17 mouse cellular contexts compared by ENCODE assay signal in the genomic region with DNA sequence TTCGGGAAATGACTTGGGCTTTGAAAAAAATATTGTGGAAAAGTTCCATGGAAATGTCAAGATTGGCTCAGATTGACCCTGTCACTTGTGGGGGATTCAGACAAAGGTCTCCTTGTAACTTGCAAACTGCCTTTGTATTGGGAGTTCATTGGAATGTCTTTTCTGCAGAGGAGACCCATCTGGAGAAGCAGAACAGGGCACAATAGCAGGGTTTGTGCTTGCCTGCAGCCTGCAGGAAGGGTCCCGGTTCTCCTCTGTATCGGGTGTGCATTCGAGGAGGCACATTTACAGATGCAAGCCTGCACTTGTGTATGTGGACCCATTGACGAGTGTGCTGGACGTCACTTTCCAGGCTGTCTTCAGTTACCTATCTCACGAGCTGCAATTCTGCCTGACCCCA. TPM values are rescaled to one million over a fixed set of nuclear protein-coding genes. Genes with fewer than 3 reads are reported as not detected.
DNase-seq lines count a peak whose midpoint lies in the region; ATAC-seq lines count a peak whose summit lies in the region.
"Had no signal": no experiment of that assay in that cellular context is flagged by ENCODE, and none has a peak within 500 bp of the region (broad histone marks: within the 10 kb centered on the region; RNA-seq: fewer than 3 reads in every experiment).

No protein-coding gene starts in this region.

- H3K4me2 ChIP-seq in lung, embryonic 15.5 days, result no peak overlapping the region
- H3K4me2 ChIP-seq in neural tube, embryonic 11.5 days (ENCODE audit: low read depth), result no peak overlapping the region
- H3K4me2 ChIP-seq: limb, embryonic 12.5 days had no signal

- no peaks in the 10 kb centered on the region for H3K27me3 ChIP-seq in lung, embryonic 15.5 days
- H3K27me3 ChIP-seq in embryonic facial prominence, embryonic 10.5 days (replicated peaks; ENCODE audit: low read depth, poor library complexity, severe bottlenecking), result no peaks in the 10 kb centered on the region
- no peaks in the 10 kb centered on the region for H3K27me3 ChIP-seq in neural tube, embryonic 11.5 days (ENCODE audit: control insufficient read depth, insufficient read depth, low read length)
- H3K27me3 ChIP-seq: CH12.LX; limb, embryonic 12.5 days had no signal

- H3K27ac ChIP-seq in lung, embryonic 15.5 days, result 0 out of 2 replicates have a peak overlapping the region, but pooled peaks have one; percentile 16
- no peak overlapping the region for H3K27ac ChIP-seq in embryonic facial prominence, embryonic 10.5 days (replicated peaks)
- no peak overlapping the region for H3K27ac ChIP-seq in neural tube, embryonic 11.5 days (ENCODE audit: low read depth, low read length)
- H3K27ac ChIP-seq: gastrocnemius, adult 2 months; limb, embryonic 12.5 days had no signal

- H3K9me3 ChIP-seq in lung, embryonic 15.5 days, result no peaks in the 10 kb centered on the region
- no peaks in the 10 kb centered on the region for H3K9me3 ChIP-seq in embryonic facial prominence, embryonic 10.5 days
- no peaks in the 10 kb centered on the region; the same call in 1 of the 2 replicates for H3K9me3 ChIP-seq in neural tube, embryonic 11.5 days (ENCODE audit: control insufficient read depth, low read length)
- H3K9me3 ChIP-seq: limb, embryonic 12.5 days had no signal

- no peak for DNase-seq in lung, adult 18-20 months
- DNase-seq in embryo, embryonic 10.5 days (ENCODE audit: low spot score), result peak; percentile 62
- peak; percentile 50 for DNase-seq in embryonic facial prominence, embryonic 10.5 days (ENCODE audit: low spot score)
- peak; percentile 43 for DNase-seq in neural tube, embryonic 11.5 days (ENCODE audit: low spot score)
- DNase-seq in gastrocnemius, postnatal 25 days, result no peak
- DNase-seq in kidney, postnatal 14 days, result no peak
- DNase-seq: gastrocnemius, adult 2 months; kidney, postnatal 25 days; right cerebral cortex, postnatal 14 days; thymus, postnatal 25 days had no signal

- H3K9ac ChIP-seq in lung, embryonic 15.5 days, result no peak overlapping the region
- no peak overlapping the region for H3K9ac ChIP-seq in neural tube, embryonic 11.5 days (ENCODE audit: low read length)
- H3K9ac ChIP-seq: limb, embryonic 12.5 days had no signal

- no peak for ATAC-seq in lung, embryonic 15.5 days (ENCODE audit: borderline replicate concordance, extremely low read depth, low FRiP score, low TSS enrichment)
- peak; percentile 45; the same call in 1 of the 2 replicates for ATAC-seq in neural tube, embryonic 11.5 days (ENCODE audit: insufficient read depth, low FRiP score, low TSS enrichment)
- ATAC-seq: activated CD4-positive, CD25-positive, alpha-beta regulatory T cell, adult 4 months; intestine, embryonic 16.5 days; lung, postnatal 0 days had no signal

- no peak overlapping the region for H3K4me3 ChIP-seq in lung, embryonic 15.5 days
- no peak overlapping the region for H3K4me3 ChIP-seq in embryonic facial prominence, embryonic 10.5 days
- H3K4me3 ChIP-seq in neural tube, embryonic 11.5 days (ENCODE audit: low read depth, low read length), result no peak overlapping the region
- H3K4me3 ChIP-seq: erythroblast, embryonic 14.5 days; gastrocnemius, adult 2 months; limb, embryonic 12.5 days had no signal

- H3K36me3 ChIP-seq in lung, embryonic 15.5 days, result no peaks in the 10 kb centered on the region
- H3K36me3 ChIP-seq in embryonic facial prominence, embryonic 10.5 days (replicated peaks), result no peaks in the 10 kb centered on the region
- no peaks in the 10 kb centered on the region for H3K36me3 ChIP-seq in neural tube, embryonic 11.5 days (ENCODE audit: control insufficient read depth, insufficient read depth, low read length)
- H3K36me3 ChIP-seq: limb, embryonic 12.5 days had no signal

- WGBS in lung, embryonic 15.5 days, result 56% methylated on average over 7 of the region's 7 CpGs
- 17% methylated on average over 7 of the region's 7 CpGs for WGBS in embryonic facial prominence, embryonic 10.5 days
- 25% methylated on average over 7 of the region's 7 CpGs for WGBS in neural tube, embryonic 11.5 days

- peaks cover 20% of the 10 kb centered on the region for H3K4me1 ChIP-seq in lung, embryonic 15.5 days
- H3K4me1 ChIP-seq in embryonic facial prominence, embryonic 10.5 days, result peaks cover 18% of the 10 kb centered on the region
- peaks cover 10% of the 10 kb centered on the region for H3K4me1 ChIP-seq in neural tube, embryonic 11.5 days (ENCODE audit: control insufficient read depth, insufficient read depth, low read length)

RNA-seq across cellular contexts. Expression of a gene that starts 56.1 kb away (rescaled TPM):
- 20.1 and 21.0 TPM in 2 replicates for polyA plus RNA-seq in lung, embryonic 15.5 days (2015; fragmentation: Nextera tagmentation; extraction: Ambion mirVana)
- polyA plus RNA-seq in embryonic facial prominence, embryonic 10.5 days (2016; fragmentation: Nextera tagmentation; extraction: Ambion mirVana), result 6.9 and 8.2 TPM in 2 replicates
- 11.4 and 12.5 TPM in 2 replicates for polyA plus RNA-seq in neural tube, embryonic 11.5 days (2014; fragmentation: Nextera tagmentation; extraction: Ambion mirVana)
- 1 to 10 TPM; 1.0 to 1.8 TPM for total RNA-seq in gastrocnemius, postnatal 25 days (2021)

Comparison
In these comparisons a context has a peak if more than half of its experiments do, and no peak if none do; other contexts are left out.
1. DNase-seq: peak in embryo, embryonic 10.5 days (single experiment), embryonic facial prominence, embryonic 10.5 days (single experiment) and neural tube, embryonic 11.5 days (single experiment); none in lung, adult 18-20 months (0 of 2), gastrocnemius, postnatal 25 days (single experiment) and kidney, postnatal 14 days (single experiment).